Mouse (Mus musculus) lung, postnatal 0 days (tissue): ENCODE results near the gene Trim29. TPM values are rescaled to one million over a fixed set of nuclear protein-coding genes. Genes with fewer than 3 reads are reported as not detected.

ENCODE experiments used
- ATAC-seq: fragments of 200-750 bp; cut with Nextera tagmentation; 2 replicates; pipeline ENCODE4 v1.8.0; 2017; ENCODE audit warnings: moderate library complexity
- DNase-seq: peaks from one replicate; pipeline ENCODE4 v3.0.0-alpha.2; 2016; ENCODE audit warnings: low spot score
- H3K27ac ChIP-seq: fragments of 300-500 bp; sonication (generic); 2 replicates; pipeline ENCODE4 v1.5.1; 2014; ENCODE audit warnings: antibody characterized with exemption, mild to moderate bottlenecking, low read length, mixed read lengths
- H3K27me3 ChIP-seq: fragments of 300-500 bp; sonication (generic); replicated peaks from 2 replicates; pipeline ENCODE4 v1.6.1; 2014; ENCODE audit warnings: low read length, mixed read lengths; ENCODE audit not compliant: insufficient read depth
- H3K36me3 ChIP-seq: fragments of 300-500 bp; sonication (generic); 2 replicates; pipeline ENCODE4 v1.6.1; 2014; ENCODE audit warnings: low read length, mixed read lengths; ENCODE audit not compliant: insufficient read depth
- H3K4me1 ChIP-seq: fragments of 300-500 bp; sonication (generic); 2 replicates; pipeline ENCODE4 v1.6.1; 2014; ENCODE audit warnings: antibody characterized with exemption, low read depth, low read length, mixed read lengths; ENCODE audit not compliant: insufficient read depth
- H3K4me2 ChIP-seq: fragments of 300-500 bp; sonication (generic); replicated peaks from 2 replicates; pipeline ENCODE4 v1.6.1; 2014; ENCODE audit warnings: low read depth, mild to moderate bottlenecking, low read length, moderate library complexity, mixed read lengths
- H3K4me3 ChIP-seq: fragments of 300-500 bp; sonication (generic); 2 replicates; pipeline ENCODE4 v1.5.1; 2014; ENCODE audit warnings: low read depth, low read length
- H3K9ac ChIP-seq: fragments of 300-500 bp; sonication (generic); replicated peaks from 2 replicates; pipeline ENCODE4 v1.6.1; 2014; ENCODE audit warnings: low read depth, mild to moderate bottlenecking
- H3K9me3 ChIP-seq: fragments of 300-500 bp; sonication (generic); 2 replicates; pipeline ENCODE4 v1.6.1; 2016; ENCODE audit warnings: low read length, mixed read lengths
- CTCF ChIP-seq: IDR thresholded peaks from 2 replicates; pipeline ENCODE4 v1.5.1; 2016; ENCODE audit warnings: antibody characterized with exemption, mild to moderate bottlenecking
- EP300 ChIP-seq: IDR thresholded peaks from 2 replicates; pipeline ENCODE4 v1.6.1; 2016; ENCODE audit warnings: antibody characterized with exemption, mild to moderate bottlenecking, control low read depth
- WGBS: fragments of 180-500 bp; shearing (Covaris S2); extraction: QIAGEN DNeasy Blood & Tissue Kit; methylation state at CpG from one replicate; pipeline ENCODE4 v1.1.7; 2014; 5-methylcytosine and 5-hydroxymethylcytosine counted together
- polyA plus RNA-seq: library from polyadenylated mRNA; unstranded; fragments of >200 nt; fragmentation: Nextera tagmentation; extraction: Ambion mirVana; gene quantifications from 2 replicates; pipeline ENCODE4 v1.2.1, GENCODE M21; 2015

Gene Trim29
- 0.87 and 1.1 TPM in 2 replicates for polyA plus RNA-seq

GRCm38 (mm10) chr9:43310538-43310937 lies at the start of gene Trim29:
TSS of gene Trim29 (plus strand) at chr9:43310848.
- no peaks in the 10 kb centered on the region for H3K4me1 ChIP-seq
- no peaks in the 10 kb centered on the region for H3K27me3 ChIP-seq
- 51% methylated on average over 12 of the region's 12 CpGs for WGBS
- no peak within 1 kb of the TSS for H3K4me2 ChIP-seq
- no peak for TF ChIP-seq CTCF
- TF ChIP-seq EP300: no peak
- ATAC-seq: no peak
- H3K9me3 ChIP-seq: no peaks in the 10 kb centered on the region
- no peak within 1 kb of the TSS for H3K4me3 ChIP-seq
- DNase-seq: no peak
- H3K9ac ChIP-seq: no peak within 1 kb of the TSS
- H3K36me3 ChIP-seq: no peaks in the 10 kb centered on the region
- H3K27ac ChIP-seq: no peak within 1 kb of the TSS

GRCm38 (mm10) chr9:43261124-43261907 lies 49.3 kb upstream of the Trim29 start:
- Histone ChIP-seq H3K36me3 (no peaks in the 10 kb centered on the region), H3K4me3 (no peak overlapping the region), H3K4me2 (no peak overlapping the region), H3K27me3 (no peaks in the 10 kb centered on the region), H3K27ac (no peak overlapping the region), H3K9ac (no peak overlapping the region), H3K4me1 (0 out of 2 replicates have a peak, but pooled peaks cover 3% of the 10 kb centered on the region), H3K9me3 (no peaks in the 10 kb centered on the region)
- peak; percentile 49 for ATAC-seq
- peak; percentile 52 for DNase-seq
- 27% methylated on average over 4 of the region's 4 CpGs for WGBS
- TF ChIP-seq CTCF (no peak), EP300 (no peak)

GRCm38 (mm10) chr9:43261941-43262340 lies 48.7 kb upstream of the Trim29 start:
- Histone ChIP-seq H3K27me3 (no peaks in the 10 kb centered on the region), H3K4me3 (no peak overlapping the region), H3K36me3 (no peaks in the 10 kb centered on the region), H3K27ac (no peak overlapping the region), H3K9ac (no peak overlapping the region), H3K9me3 (no peaks in the 10 kb centered on the region), H3K4me1 (0 out of 2 replicates have a peak, but pooled peaks cover 3% of the 10 kb centered on the region), H3K4me2 (no peak overlapping the region)
- TF ChIP-seq EP300 (no peak), CTCF (peak; percentile 23; the same call in 1 of the 2 replicates)
- ATAC-seq (peak; percentile 52), DNase-seq (peak; percentile 10)
- 42% methylated on average over 2 of the region's 2 CpGs for WGBS

- no peak overlapping the region for H3K4me2 ChIP-seq
- no peaks in the 10 kb centered on the region for H3K36me3 ChIP-seq
- no peak for TF ChIP-seq CTCF
- TF ChIP-seq EP300: no peak
- no peak for ATAC-seq
- H3K4me1 ChIP-seq: 0 out of 2 replicates have a peak, but pooled peaks cover 3% of the 10 kb centered on the region
- H3K27ac ChIP-seq: no peak overlapping the region
- no peaks in the 10 kb centered on the region for H3K27me3 ChIP-seq
- H3K9ac ChIP-seq: no peak overlapping the region
- H3K9me3 ChIP-seq: no peaks in the 10 kb centered on the region
- no peak for DNase-seq
- 50% methylated on average over 4 of the region's 4 CpGs for WGBS
- H3K4me3 ChIP-seq: no peak overlapping the region
Observed at GRCm38 (mm10) chr9:43262390-43262789, 48.3 kb upstream of the Trim29 start.

- H3K9me3 ChIP-seq: no peaks in the 10 kb centered on the region
- H3K4me2 ChIP-seq: no peak overlapping the region
- H3K27ac ChIP-seq: 0 out of 2 replicates have a peak overlapping the region, but pooled peaks have one; percentile 20
- H3K9ac ChIP-seq: no peak overlapping the region
- no peak for TF ChIP-seq EP300
- no peak for TF ChIP-seq CTCF
- ATAC-seq (no peak), DNase-seq (no peak)
- WGBS: 50% methylated on average over 9 of the region's 9 CpGs
- no peak overlapping the region for H3K4me3 ChIP-seq
- H3K36me3 ChIP-seq: no peaks in the 10 kb centered on the region
- H3K27me3 ChIP-seq: no peaks in the 10 kb centered on the region
- 0 out of 2 replicates have a peak, but pooled peaks cover 3% of the 10 kb centered on the region for H3K4me1 ChIP-seq
Observed at GRCm38 (mm10) chr9:43262811-43263550, 47.7 kb upstream of the Trim29 start.

GRCm38 (mm10) chr9:43263946-43264451 lies 46.6 kb upstream of the Trim29 start:
- 28% methylated on average over 11 of the region's 11 CpGs for WGBS
- ATAC-seq (peak; percentile 32; the same call in 1 of the 2 replicates), DNase-seq (no peak)
- Histone ChIP-seq H3K27ac (no peak overlapping the region), H3K27me3 (no peaks in the 10 kb centered on the region), H3K4me2 (no peak overlapping the region), H3K9ac (no peak overlapping the region), H3K36me3 (no peaks in the 10 kb centered on the region), H3K4me1 (0 out of 2 replicates have a peak, but pooled peaks cover 3% of the 10 kb centered on the region), H3K9me3 (no peaks in the 10 kb centered on the region), H3K4me3 (no peak overlapping the region)
- TF ChIP-seq EP300 (no peak), CTCF (no peak)
